Mouse (Mus musculus) forebrain, embryonic 11.5 days (tissue): ENCODE measurements around the gene Evi5. TPM values are rescaled to one million over a fixed set of nuclear protein-coding genes. Genes with fewer than 3 reads are reported as not detected.

Source experiments
- ATAC-seq: fragments of 200-750 bp; cut with Nextera tagmentation; replicated peaks from 2 replicates; pipeline ENCODE4 v1.8.0; 2017; ENCODE audit warnings: moderate TSS enrichment; ENCODE audit not compliant: low FRiP score
- DNase-seq: peaks from one replicate; pipeline ENCODE4 v3.0.0-alpha.2; 2017; ENCODE audit warnings: low spot score
- H3K27ac ChIP-seq: fragments of 300-500 bp; sonication (generic); 2 replicates; pipeline ENCODE4 v1.5.1; 2014; ENCODE audit warnings: low read depth, low read length
- H3K27me3 ChIP-seq: fragments of 300-500 bp; sonication (generic); 2 replicates; pipeline ENCODE4 v1.6.1; 2014; ENCODE audit warnings: mild to moderate bottlenecking, low read length, mixed read lengths; ENCODE audit not compliant: control insufficient read depth, insufficient read depth
- H3K36me3 ChIP-seq: fragments of 300-500 bp; sonication (generic); 2 replicates; pipeline ENCODE4 v1.6.1; 2014; ENCODE audit warnings: mild to moderate bottlenecking, low read length, moderate library complexity, mixed read lengths; ENCODE audit not compliant: control insufficient read depth, insufficient read depth
- H3K4me1 ChIP-seq: fragments of 300-500 bp; sonication (generic); replicated peaks from 2 replicates; pipeline ENCODE4 v1.6.1; 2014; ENCODE audit warnings: low read length, mixed read lengths; ENCODE audit not compliant: control insufficient read depth, insufficient read depth
- H3K4me2 ChIP-seq: fragments of 300-500 bp; sonication (generic); 2 replicates; pipeline ENCODE4 v1.6.1; 2014; ENCODE audit warnings: low read depth, mild to moderate bottlenecking, low read length, moderate library complexity, mixed read lengths; ENCODE audit not compliant: severe bottlenecking
- H3K4me3 ChIP-seq: fragments of 300-500 bp; sonication (generic); 2 replicates; pipeline ENCODE4 v1.5.1; 2014; ENCODE audit warnings: low read depth, low read length
- H3K9ac ChIP-seq: fragments of 300-500 bp; sonication (generic); 2 replicates; pipeline ENCODE4 v1.6.1; 2014; ENCODE audit warnings: low read length
- H3K9me3 ChIP-seq: fragments of 300-500 bp; sonication (generic); 2 replicates; pipeline ENCODE4 v1.6.1; 2016; ENCODE audit warnings: low read length, mixed read lengths; ENCODE audit not compliant: control insufficient read depth
- WGBS: fragments of 180-500 bp; shearing (Covaris S2); extraction: QIAGEN DNeasy Blood & Tissue Kit; methylation state at CpG from one replicate; pipeline ENCODE4 v1.1.7; 2014; 5-methylcytosine and 5-hydroxymethylcytosine counted together
- polyA plus RNA-seq: library from polyadenylated mRNA; unstranded; fragments of >200 nt; fragmentation: Nextera tagmentation; extraction: Ambion mirVana; gene quantifications from 2 replicates; pipeline ENCODE4 v1.2.1, GENCODE M21; 2014

Gene Evi5
- polyA plus RNA-seq, 1 experiment from 2014 or later = 50.7 TPM

DNA sequence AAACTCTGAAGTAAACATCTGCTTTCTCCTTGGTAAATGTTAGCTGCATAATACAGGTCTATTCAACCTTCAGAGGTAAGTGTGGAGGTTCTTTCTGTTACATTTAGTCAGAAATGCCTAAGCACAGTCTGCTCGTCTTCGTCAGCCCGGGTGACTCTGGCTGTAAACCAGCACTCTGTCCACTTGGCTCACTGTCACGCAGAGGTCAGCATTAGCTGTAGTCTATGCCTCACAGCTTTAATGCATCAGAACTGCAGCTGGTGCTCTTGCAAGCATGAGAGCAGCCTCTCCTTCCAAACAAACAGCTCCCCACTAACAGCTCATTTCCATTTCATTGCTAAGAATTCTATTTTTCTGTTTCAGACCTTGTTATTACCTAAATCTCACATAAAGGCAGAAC is 67.4 kb downstream of the Evi5 start:
- Histone ChIP-seq H3K4me3 (no peak overlapping the region), H3K36me3 (no peaks in the 10 kb centered on the region; the same call in 1 of the 2 replicates), H3K27me3 (no peaks in the 10 kb centered on the region), H3K4me1 (no peaks in the 10 kb centered on the region), H3K9me3 (no peaks in the 10 kb centered on the region), H3K4me2 (no peak overlapping the region), H3K9ac (no peak overlapping the region), H3K27ac (no peak overlapping the region)
- DNase-seq (no peak), ATAC-seq (no peak)
- 92% methylated on average over 4 of the region's 4 CpGs for WGBS

DNA sequence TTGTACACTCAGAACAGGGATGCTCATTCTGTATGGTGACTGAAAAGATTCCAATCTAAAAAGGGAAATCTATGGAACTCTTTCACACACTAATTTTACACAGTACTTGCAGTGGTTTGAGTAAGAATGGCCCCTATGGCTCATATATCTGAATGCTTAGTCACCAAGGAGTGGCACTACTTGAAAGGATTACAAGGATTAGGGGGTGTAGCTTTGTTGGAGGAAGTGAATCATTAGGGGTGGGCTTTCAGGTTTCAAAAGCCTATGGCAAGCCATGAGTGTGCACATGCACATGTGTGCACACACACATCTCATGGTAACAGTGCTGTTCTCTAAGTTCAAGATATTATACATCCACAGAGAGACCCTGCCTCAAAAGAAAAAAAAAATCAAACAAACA is 72.3 kb downstream of the Evi5 start:
- no peaks in the 10 kb centered on the region for H3K27me3 ChIP-seq
- H3K9ac ChIP-seq = no peak overlapping the region
- H3K4me1 ChIP-seq = no peaks in the 10 kb centered on the region
- no peak overlapping the region for H3K27ac ChIP-seq
- no peak for ATAC-seq
- H3K9me3 ChIP-seq = no peaks in the 10 kb centered on the region
- DNase-seq = no peak
- no peak overlapping the region for H3K4me3 ChIP-seq
- H3K4me2 ChIP-seq = no peak overlapping the region
- H3K36me3 ChIP-seq = no peaks in the 10 kb centered on the region

DNA sequence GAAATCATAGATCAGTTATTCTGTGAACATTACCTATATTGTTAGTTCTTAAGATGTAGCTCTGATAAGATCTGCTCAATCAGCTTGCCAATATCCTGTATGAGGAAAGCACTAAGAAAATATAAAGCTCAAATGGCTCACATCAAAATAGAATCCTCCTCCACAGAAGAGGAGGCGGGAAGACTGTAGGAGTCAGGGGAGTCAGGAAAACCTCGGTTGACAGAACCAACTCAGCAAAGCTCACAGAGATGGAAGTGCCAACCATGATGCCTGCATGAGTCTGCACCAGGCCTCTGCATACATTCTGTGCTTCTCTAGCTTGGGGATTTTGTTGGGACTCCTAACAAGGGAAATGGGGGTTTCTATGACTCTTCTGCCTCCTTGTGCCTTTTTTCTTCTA is 73.7 kb downstream of the Evi5 start:
- no peak overlapping the region for H3K4me2 ChIP-seq
- no peak for ATAC-seq
- no peak overlapping the region for H3K4me3 ChIP-seq
- H3K27ac ChIP-seq = no peak overlapping the region
- no peaks in the 10 kb centered on the region for H3K9me3 ChIP-seq
- H3K9ac ChIP-seq = no peak overlapping the region
- H3K4me1 ChIP-seq = no peaks in the 10 kb centered on the region
- WGBS = 95% methylated on average over 2 of the region's 2 CpGs
- no peaks in the 10 kb centered on the region for H3K27me3 ChIP-seq
- DNase-seq = no peak
- H3K36me3 ChIP-seq = no peaks in the 10 kb centered on the region

DNA sequence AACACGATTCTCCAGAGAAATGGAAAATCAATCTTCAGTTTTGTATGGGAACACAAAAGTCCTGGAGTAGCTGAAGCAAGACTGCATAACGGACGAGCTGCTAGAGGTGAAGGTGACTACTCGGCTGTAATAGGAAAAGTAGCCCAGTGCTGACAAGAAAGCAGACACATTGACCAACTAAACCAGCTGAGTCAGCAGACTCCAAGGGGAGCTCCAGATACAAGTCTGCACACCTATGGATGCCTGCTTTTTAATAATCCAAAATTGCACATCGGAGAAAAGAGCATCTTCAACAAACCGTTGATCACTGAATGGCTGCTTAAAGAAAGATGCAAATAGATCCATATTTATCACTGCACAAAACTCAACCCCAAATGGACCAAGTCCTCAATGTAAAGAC is 76.6 kb downstream of the Evi5 start:
- no peaks in the 10 kb centered on the region for H3K27me3 ChIP-seq
- DNase-seq = no peak
- 92% methylated on average over 6 of the region's 6 CpGs for WGBS

DNA sequence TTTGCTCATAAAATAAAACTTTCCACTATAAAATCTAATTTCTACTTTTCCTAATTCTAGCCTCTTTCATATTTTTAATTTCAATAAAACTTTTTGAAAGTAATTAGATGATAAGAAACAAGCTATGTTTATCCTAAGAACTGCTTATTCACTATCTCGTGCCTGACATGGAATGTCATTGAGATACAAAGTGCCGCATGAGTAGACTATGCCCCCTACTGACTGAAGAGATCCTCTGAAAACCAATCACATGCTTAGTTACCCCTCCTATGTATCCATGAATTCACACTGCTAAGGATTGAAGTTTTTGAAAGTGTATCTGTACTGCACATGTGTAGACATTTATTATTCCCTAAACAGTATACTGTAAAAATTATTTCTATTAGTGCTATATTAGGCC is 81.0 kb downstream of the Evi5 start:
- H3K9me3 ChIP-seq = no peaks in the 10 kb centered on the region
- H3K36me3 ChIP-seq = no peaks in the 10 kb centered on the region
- H3K4me3 ChIP-seq = no peak overlapping the region
- no peak overlapping the region for H3K9ac ChIP-seq
- no peaks in the 10 kb centered on the region for H3K27me3 ChIP-seq
- WGBS = 39% methylated on average over 2 of the region's 2 CpGs
- no peaks in the 10 kb centered on the region for H3K4me1 ChIP-seq
- DNase-seq (no peak), ATAC-seq (peak; percentile 39; the same call in 1 of the 2 replicates)
- no peak overlapping the region for H3K27ac ChIP-seq
- no peak overlapping the region for H3K4me2 ChIP-seq

More for the DNA sequence above, 76.6 kb downstream of the Evi5 start:
- Histone ChIP-seq H3K4me3 (no peak overlapping the region), H3K4me1 (no peaks in the 10 kb centered on the region), H3K4me2 (no peak overlapping the region), H3K9me3 (no peaks in the 10 kb centered on the region), H3K9ac (no peak overlapping the region), H3K36me3 (no peaks in the 10 kb centered on the region), H3K27ac (no peak overlapping the region)
- no peak for ATAC-seq

DNA sequence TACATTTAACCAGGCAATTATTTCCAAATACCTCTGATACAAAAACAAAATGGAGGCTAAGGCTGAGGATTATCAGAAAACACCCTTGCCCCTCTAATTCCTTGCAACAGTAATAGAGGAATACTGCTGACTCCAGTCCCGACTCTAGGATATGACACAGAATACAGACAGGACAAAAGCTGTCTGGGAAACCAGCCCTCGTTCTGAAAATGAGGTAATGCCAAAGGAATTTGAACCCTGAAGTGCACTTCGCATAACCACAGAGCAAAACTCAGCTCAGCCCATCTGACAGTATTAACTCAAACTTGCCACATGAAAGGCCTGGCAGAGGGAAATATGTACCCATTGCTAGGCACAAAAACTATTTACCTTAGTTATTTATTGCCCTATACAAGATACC is 81.6 kb downstream of the Evi5 start:
- H3K9me3 ChIP-seq = no peaks in the 10 kb centered on the region
- H3K4me2 ChIP-seq = no peak overlapping the region
- no peak overlapping the region for H3K9ac ChIP-seq
- H3K36me3 ChIP-seq = no peaks in the 10 kb centered on the region
- H3K4me1 ChIP-seq = no peaks in the 10 kb centered on the region
- no peak for DNase-seq
- ATAC-seq = no peak
- no peak overlapping the region for H3K27ac ChIP-seq
- H3K4me3 ChIP-seq = no peak overlapping the region
- 26% methylated on average over 3 of the region's 3 CpGs for WGBS
- H3K27me3 ChIP-seq = no peaks in the 10 kb centered on the region

DNA sequence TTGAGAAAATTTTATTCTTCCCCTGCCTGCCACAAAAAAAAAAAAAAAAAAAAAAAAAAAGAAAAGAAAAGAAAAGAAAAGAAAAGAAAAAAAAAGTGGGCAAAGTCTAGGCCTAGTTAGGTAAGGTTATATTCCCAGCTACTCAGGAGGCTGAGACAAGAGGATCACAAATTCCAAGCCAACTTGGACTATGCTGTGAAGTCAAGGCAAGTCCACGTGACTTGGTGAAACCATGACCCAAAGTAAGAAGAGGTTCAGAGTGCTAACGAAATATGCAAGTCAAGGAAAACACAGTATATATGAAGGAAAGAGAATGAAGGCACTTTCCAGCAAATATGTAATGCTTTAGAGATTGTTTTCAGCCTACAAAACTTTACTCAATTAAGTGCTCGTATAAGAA is 82.4 kb downstream of the Evi5 start:
- no peak overlapping the region for H3K27ac ChIP-seq
- H3K27me3 ChIP-seq = no peaks in the 10 kb centered on the region
- H3K4me2 ChIP-seq = no peak overlapping the region
- H3K36me3 ChIP-seq = no peaks in the 10 kb centered on the region
- H3K4me1 ChIP-seq = no peaks in the 10 kb centered on the region
- H3K9me3 ChIP-seq = no peaks in the 10 kb centered on the region
- H3K9ac ChIP-seq = no peak overlapping the region
- ATAC-seq (no peak), DNase-seq (no peak)
- no peak overlapping the region for H3K4me3 ChIP-seq
- 95% methylated on average over 3 of the region's 3 CpGs for WGBS

DNA sequence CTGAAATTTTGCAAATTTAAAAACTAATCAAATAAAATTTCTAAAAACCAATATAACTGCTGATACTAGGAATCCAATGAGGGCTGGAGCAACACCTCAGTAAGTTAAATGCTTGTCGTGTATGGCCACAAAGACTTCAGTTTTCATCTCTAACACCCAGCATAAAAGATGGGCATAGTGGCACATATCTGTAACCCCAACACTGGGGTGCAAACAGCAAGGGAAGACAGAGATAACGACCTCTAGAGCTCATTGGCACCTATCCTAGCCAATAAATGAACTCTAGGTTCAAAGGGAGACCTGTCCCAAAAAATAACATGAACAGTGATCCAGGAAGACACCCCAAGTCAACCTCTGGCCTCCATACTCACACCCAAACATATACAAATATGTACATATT is 82.9 kb downstream of the Evi5 start:
- H3K4me2 ChIP-seq = no peak overlapping the region
- H3K27ac ChIP-seq = no peak overlapping the region
- H3K27me3 ChIP-seq = no peaks in the 10 kb centered on the region
- no peak overlapping the region for H3K4me3 ChIP-seq
- no peaks in the 10 kb centered on the region for H3K36me3 ChIP-seq
- no peak overlapping the region for H3K9ac ChIP-seq
- H3K4me1 ChIP-seq = no peaks in the 10 kb centered on the region
- DNase-seq (no peak), ATAC-seq (no peak)
- H3K9me3 ChIP-seq = no peaks in the 10 kb centered on the region
- 93% methylated on average over 2 of the region's 2 CpGs for WGBS

DNA sequence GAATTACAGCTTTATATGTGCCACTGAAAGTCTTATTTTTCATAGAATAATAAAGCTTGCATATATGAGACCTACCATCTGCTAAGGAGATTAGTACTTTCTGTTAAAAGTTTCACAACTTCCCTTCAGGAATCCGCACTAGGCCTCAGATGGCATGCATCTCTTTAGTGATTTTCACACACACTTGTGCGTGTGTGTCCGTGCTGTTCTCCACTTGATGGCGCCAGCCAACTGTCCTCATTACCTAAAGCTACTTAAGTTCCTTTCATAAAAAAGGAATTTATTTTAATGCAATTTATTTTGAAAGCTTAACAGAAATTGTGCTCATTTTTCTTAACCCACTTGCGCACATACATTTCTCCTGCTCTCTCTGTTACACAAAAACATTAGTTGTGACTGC is 85.4 kb downstream of the Evi5 start:
- Histone ChIP-seq H3K9me3 (no peaks in the 10 kb centered on the region), H3K27me3 (no peaks in the 10 kb centered on the region), H3K4me2 (no peak overlapping the region), H3K9ac (no peak overlapping the region), H3K4me3 (no peak overlapping the region), H3K27ac (no peak overlapping the region), H3K4me1 (no peaks in the 10 kb centered on the region), H3K36me3 (no peaks in the 10 kb centered on the region; the same call in 1 of the 2 replicates)
- no peak for ATAC-seq
- DNase-seq = no peak
- WGBS = 82% methylated on average over 5 of the region's 5 CpGs
